Mouse (Mus musculus) kidney, postnatal 4 days (tissue): ENCODE measurements around the gene Rhot1.

ENCODE experiments used
- DNase-seq, 2 experiments: peaks; one replicate each; pipeline ENCODE4 v3.0.0; 2021; ENCODE audit warnings: mixed read lengths in 2 of 2

Rhot1 gene

GRCm38 (mm10) chr11:80289701-80290445 lies 81.1 kb downstream of the Rhot1 start:
- DNase-seq, result peak; percentile 81 to 85

- DNase-seq, result peak in 1 of 2 experiments; percentile 15
Observed at GRCm38 (mm10) chr11:80291004-80291403, 82.2 kb downstream of the Rhot1 start.

- DNase-seq, result no peak
Observed at GRCm38 (mm10) chr11:80292463-80292862, 83.6 kb downstream of the Rhot1 start.

- peak; percentile 30 to 52 for DNase-seq
Observed at GRCm38 (mm10) chr11:80295066-80295465, 86.2 kb downstream of the Rhot1 start.

GRCm38 (mm10) chr11:80295785-80296184 lies 87.0 kb downstream of the Rhot1 start:
- peak; percentile 26 to 35 for DNase-seq

- no peak for DNase-seq
Observed at GRCm38 (mm10) chr11:80299513-80300235, 90.9 kb downstream of the Rhot1 start.

- DNase-seq, result peak; percentile 74 to 81
Observed at GRCm38 (mm10) chr11:80300551-80301315, 91.9 kb downstream of the Rhot1 start, which contains the start of gene Rhbdl3. TSS of gene Rhbdl3 (plus strand) at chr11:80300912.

- DNase-seq, result peak; percentile 74 to 83
Observed at GRCm38 (mm10) chr11:80301316-80302045, 92.7 kb downstream of the Rhot1 start.

- DNase-seq, result no peak
Observed at GRCm38 (mm10) chr11:80302046-80302390, 93.2 kb downstream of the Rhot1 start.

- peak; percentile 83 to 85 for DNase-seq
Observed at GRCm38 (mm10) chr11:80302536-80302935, 93.7 kb downstream of the Rhot1 start.

GRCm38 (mm10) chr11:80303746-80304145 lies 94.9 kb downstream of the Rhot1 start:
- no peak for DNase-seq

- DNase-seq, result no peak
Observed at GRCm38 (mm10) chr11:80304846-80305245, 96.0 kb downstream of the Rhot1 start.

GRCm38 (mm10) chr11:80308537-80308936 lies 99.7 kb downstream of the Rhot1 start:
- DNase-seq, result no peak

- DNase-seq, result no peak
Observed at GRCm38 (mm10) chr11:80311271-80311670, 102.5 kb downstream of the Rhot1 start.

GRCm38 (mm10) chr11:80312049-80312448 lies 103.2 kb downstream of the Rhot1 start:
- DNase-seq, result no peak

- peak; percentile 70 to 74 for DNase-seq
Observed at GRCm38 (mm10) chr11:80312565-80312964, 103.7 kb downstream of the Rhot1 start.

- no peak for DNase-seq
Observed at GRCm38 (mm10) chr11:80313462-80313861, 104.6 kb downstream of the Rhot1 start.

- no peak for DNase-seq
Observed at GRCm38 (mm10) chr11:80313944-80314343, 105.1 kb downstream of the Rhot1 start.

GRCm38 (mm10) chr11:80315743-80316639 lies 107.2 kb downstream of the Rhot1 start:
- DNase-seq, result no peak
